ENCODE assay signal across 22 mouse cellular contexts in genomic region chr1:59603417-59603712, GRCm38 (mm10).
"Had no signal": no experiment of that assay in that cellular context is flagged by ENCODE, and none has a peak within 500 bp of the region (broad histone marks: within the 10 kb centered on the region; RNA-seq: fewer than 3 reads in every experiment).

No protein-coding gene starts in this region.

- H3K9me3 ChIP-seq: heart, embryonic 13.5 days; heart, embryonic 15.5 days; hindbrain, embryonic 13.5 days; hindbrain, embryonic 15.5 days; kidney, embryonic 15.5 days; limb, embryonic 13.5 days; limb, embryonic 15.5 days; liver, embryonic 12.5 days had no signal

- H3K9ac ChIP-seq: heart, embryonic 13.5 days; heart, embryonic 15.5 days; hindbrain, embryonic 13.5 days; hindbrain, embryonic 15.5 days; kidney, embryonic 15.5 days; limb, embryonic 13.5 days; limb, embryonic 15.5 days; liver, embryonic 12.5 days; liver, embryonic 14.5 days had no signal

- H3K4me1 ChIP-seq: heart, embryonic 15.5 days; hindbrain, embryonic 13.5 days; hindbrain, embryonic 15.5 days had no signal

- DNase-seq: gastrocnemius, postnatal 36 days; heart, adult 11 months; heart, adult 2 months; heart, postnatal 14 days; heart, postnatal 36 days; kidney, adult 11 months; kidney, adult 2 months; kidney, adult 9 months; kidney, postnatal 14 days had no signal

- H3K4me2 ChIP-seq: heart, embryonic 11.5 days; hindbrain, embryonic 13.5 days; hindbrain, embryonic 15.5 days had no signal

- H3K27me3 ChIP-seq: hindbrain, embryonic 13.5 days; hindbrain, embryonic 15.5 days; kidney, embryonic 15.5 days; limb, embryonic 15.5 days; liver, embryonic 12.5 days had no signal

- H3K27ac ChIP-seq: heart, adult 2 months; heart, embryonic 13.5 days; heart, embryonic 15.5 days; hindbrain, embryonic 13.5 days; hindbrain, embryonic 15.5 days; hindbrain, postnatal 0 days; kidney, embryonic 15.5 days; kidney, postnatal 0 days; limb, embryonic 13.5 days; limb, embryonic 15.5 days; liver, embryonic 12.5 days; liver, embryonic 14.5 days had no signal

- H3K36me3 ChIP-seq: heart, embryonic 13.5 days; heart, embryonic 15.5 days; hindbrain, embryonic 13.5 days; hindbrain, embryonic 15.5 days; kidney, embryonic 15.5 days; limb, embryonic 13.5 days; limb, embryonic 15.5 days; liver, embryonic 12.5 days had no signal

- ATAC-seq: intestine, embryonic 16.5 days; liver, embryonic 12.5 days had no signal

- H3K4me3 ChIP-seq: heart, adult 2 months; heart, embryonic 13.5 days; heart, embryonic 15.5 days; hindbrain, embryonic 13.5 days; hindbrain, embryonic 15.5 days; kidney, embryonic 15.5 days; limb, embryonic 13.5 days; limb, embryonic 15.5 days; liver, embryonic 12.5 days had no signal
